Mouse (Mus musculus): ENCODE results near the gene Troap.

Gene Troap

GRCm38 (mm10) chr15:99074019-99074599, at the start of gene Troap:
Troap (plus strand) TSS chr15:99074575.
- in situ Hi-C loops (cut with MboI; ENCODE audit: unreplicated experiment in 2 of 2) = no loop called here

DNA sequence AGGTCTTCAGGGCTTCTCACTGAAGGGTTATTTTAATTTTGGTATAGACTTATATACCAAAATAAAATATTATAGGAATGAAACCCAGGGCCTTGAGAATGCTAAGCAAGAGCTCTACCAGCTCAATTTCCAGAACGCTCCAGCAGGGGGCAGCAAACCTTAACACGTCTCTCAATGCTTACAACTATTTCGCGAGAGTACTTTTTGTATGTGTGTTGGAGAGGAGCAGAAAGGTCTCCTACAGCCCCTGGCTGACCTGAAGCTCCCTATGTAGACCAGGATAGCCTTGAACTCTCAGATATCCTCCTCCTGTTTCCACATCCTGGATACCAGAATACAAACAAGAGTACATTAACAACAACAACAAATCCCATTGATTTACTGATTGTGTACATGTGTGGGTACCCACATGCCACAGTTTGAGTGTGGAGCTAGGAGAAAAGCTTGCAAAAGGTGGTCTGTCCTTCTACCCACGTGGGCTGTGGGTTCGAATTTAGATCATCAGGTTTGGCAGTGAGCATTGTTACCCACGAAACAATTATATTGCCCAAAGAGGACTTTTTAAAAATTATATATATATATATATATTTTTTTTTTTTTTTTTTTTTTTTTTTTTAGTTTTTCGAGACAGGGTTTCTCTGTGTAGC, 49.6 kb upstream of the Troap start:
- in situ Hi-C loops (cut with MboI; ENCODE audit: unreplicated experiment in 2 of 2) = no loop called here

GRCm38 (mm10) chr15:99025414-99025813, 49.0 kb upstream of the Troap start:
- in situ Hi-C loops (cut with MboI; ENCODE audit: unreplicated experiment in 2 of 2) = no loop called here

GRCm38 (mm10) chr15:99026259-99026658, 48.1 kb upstream of the Troap start:
- in situ Hi-C loops (cut with MboI; ENCODE audit: unreplicated experiment in 2 of 2) = no loop called here

- in situ Hi-C loops (cut with MboI; ENCODE audit: unreplicated experiment in 2 of 2) = no loop called here
Observed at GRCm38 (mm10) chr15:99027116-99027515, 47.3 kb upstream of the Troap start.

DNA sequence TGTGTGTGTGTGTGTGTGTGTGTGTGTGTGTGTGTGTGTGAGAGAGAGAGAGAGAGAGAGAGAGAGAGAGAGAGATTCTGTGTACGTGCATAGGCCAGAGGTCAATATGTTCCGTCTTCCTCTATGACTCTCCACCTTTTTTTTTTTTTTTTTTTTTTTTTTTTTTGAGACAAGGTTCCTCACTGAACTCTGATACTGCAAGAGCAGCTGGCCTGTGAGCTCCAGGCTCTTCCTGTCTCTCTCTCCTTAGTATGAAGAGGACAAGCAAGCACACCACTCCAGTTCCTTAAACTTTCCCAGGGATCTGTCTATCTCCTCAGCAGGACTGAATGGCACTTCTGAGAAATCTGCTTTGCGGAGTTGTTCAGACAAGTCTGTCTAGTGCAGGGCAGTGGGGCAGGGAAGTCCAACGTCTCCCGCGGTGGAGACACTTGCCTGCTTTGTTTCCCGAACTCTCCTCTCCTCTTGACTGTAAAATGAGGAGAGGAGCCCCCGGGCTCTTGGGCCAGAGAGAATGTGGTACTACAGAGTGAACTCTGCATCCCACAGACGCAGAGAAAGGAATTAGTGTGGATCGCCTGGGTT, 45.4 kb upstream of the Troap start:
- in situ Hi-C loops (cut with MboI; ENCODE audit: unreplicated experiment in 2 of 2) = no loop called here

DNA sequence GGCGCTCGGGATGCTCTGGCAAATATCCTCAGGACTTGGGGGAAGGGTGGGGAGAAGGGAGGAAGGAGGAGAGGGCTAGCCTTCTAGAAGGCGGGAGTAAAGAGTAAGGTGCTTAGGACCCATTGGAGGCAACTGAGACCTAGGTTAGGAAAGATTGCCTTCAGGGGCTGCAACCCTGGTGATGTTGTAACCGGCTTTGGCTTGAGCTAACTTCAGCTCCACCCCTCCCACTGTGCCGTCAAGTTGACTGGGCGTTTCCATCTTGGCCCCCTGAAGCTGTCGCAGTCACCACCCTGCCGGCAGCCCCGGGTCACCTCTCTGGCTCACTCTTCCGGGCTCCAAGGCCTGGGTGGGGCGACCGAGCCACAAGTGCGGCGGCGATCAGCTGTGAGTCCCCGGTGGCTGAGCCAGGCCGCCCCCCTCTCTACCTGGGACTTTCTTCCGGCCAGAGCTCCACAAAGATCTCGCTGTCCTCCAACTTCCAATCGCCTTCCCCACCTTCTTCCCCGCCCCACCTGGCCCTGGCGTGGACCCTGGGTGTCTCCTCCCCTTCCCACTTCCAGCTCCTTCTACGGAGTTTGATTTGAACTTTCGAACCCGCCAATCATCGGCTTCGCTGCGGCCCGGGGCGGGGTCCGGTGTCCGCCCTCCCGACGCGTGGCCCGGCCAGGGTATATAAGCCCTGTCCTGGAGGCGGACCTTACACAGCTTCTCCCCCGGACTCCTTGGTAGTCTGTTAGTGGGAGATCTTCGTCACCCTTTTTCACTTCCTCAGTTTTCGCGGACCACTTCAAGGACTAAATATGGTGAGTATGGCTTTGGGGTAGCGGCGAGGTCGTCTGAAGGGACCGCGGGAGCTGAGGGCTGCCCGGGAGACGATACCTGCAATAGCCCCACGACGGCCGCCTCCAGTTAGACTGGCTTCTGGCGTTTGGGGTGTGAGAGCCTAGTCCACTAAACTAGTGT, 44.5 kb upstream of the Troap start, which contains the start of gene Tuba1c:
Gene Tuba1c (plus strand): TSS at position 273 of the 966 bp plus-strand sequence.
- in situ Hi-C loops (cut with MboI; ENCODE audit: unreplicated experiment in 2 of 2) = loop anchor here in 1 of 2 experiments (10.0 kb wide), 1 partner anchor 365 kb away; the partner anchor contains the start of gene Tmbim6

GRCm38 (mm10) chr15:99030585-99031387, 43.6 kb upstream of the Troap start:
- in situ Hi-C loops (cut with MboI; ENCODE audit: unreplicated experiment in 2 of 2) = loop anchor here in 1 of 2 experiments (10.0 kb wide), 1 partner anchor 364 kb away; the partner anchor contains the start of gene Tmbim6

DNA sequence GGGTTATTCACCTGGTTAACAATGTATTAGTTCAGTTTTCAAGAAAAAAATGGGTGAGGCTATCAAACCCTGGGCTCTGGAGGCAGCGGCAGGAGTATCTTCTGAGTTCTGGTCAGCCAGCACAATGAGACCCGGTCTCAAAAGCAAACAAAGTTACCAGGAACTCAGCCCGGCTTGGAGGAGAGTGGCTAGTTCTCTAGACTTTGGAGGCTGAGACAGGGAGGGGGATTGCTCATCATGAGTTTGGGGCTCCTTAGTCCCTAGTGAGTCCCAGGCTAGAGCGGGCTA, 43.0 kb upstream of the Troap start:
- in situ Hi-C loops (cut with MboI; ENCODE audit: unreplicated experiment in 2 of 2) = loop anchor here in 1 of 2 experiments (10.0 kb wide), 1 partner anchor 363 kb away; the partner anchor contains the start of gene Tmbim6

- in situ Hi-C loops (cut with MboI; ENCODE audit: unreplicated experiment in 2 of 2) = loop anchor here in 1 of 2 experiments (10.0 kb wide), 1 partner anchor 363 kb away; the partner anchor contains the start of gene Tmbim6
Observed at GRCm38 (mm10) chr15:99032041-99032725, 42.2 kb upstream of the Troap start.

GRCm38 (mm10) chr15:99032726-99033250, 41.6 kb upstream of the Troap start:
- in situ Hi-C loops (cut with MboI; ENCODE audit: unreplicated experiment in 2 of 2) = loop anchor here in 1 of 2 experiments (10.0 kb wide), 1 partner anchor 362 kb away; the partner anchor contains the start of gene Tmbim6

DNA sequence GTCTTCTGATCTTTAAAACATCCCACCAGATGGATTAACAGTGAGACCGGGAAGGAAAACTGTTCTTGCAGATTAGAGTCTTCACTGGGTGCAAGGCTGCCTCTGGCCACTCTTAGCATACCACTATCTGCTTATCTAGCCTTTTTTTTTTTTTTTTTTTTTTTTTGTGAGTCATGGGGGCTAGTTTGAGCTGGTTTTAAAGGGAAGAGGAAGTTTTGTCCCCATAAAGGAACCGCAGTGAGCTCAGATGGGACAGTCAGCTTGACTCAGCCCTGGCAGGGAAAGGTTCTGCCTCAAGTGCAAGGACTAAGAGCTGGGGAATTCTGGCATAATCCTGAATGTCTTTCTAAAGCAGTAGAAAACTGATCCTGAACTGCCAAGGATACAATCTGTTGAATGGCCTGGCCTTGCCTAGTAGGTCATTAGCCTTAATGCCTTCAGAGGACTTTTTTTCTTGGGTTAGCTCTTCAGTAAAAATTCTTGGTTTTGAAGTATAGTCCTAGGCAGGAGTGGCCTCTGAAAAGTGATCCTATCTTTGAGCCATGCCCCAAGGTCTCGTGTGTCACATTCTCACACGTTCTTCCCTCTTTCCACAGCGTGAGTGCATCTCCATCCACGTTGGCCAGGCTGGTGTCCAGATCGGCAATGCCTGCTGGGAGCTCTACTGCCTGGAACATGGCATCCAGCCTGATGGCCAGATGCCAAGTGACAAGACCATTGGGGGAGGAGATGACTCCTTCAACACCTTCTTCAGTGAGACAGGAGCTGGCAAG, 40.7 kb upstream of the Troap start:
- in situ Hi-C loops (cut with MboI; ENCODE audit: unreplicated experiment in 2 of 2) = loop anchor here in 1 of 2 experiments (10.0 kb wide), 1 partner anchor 361 kb away; the partner anchor contains the start of gene Tmbim6

DNA sequence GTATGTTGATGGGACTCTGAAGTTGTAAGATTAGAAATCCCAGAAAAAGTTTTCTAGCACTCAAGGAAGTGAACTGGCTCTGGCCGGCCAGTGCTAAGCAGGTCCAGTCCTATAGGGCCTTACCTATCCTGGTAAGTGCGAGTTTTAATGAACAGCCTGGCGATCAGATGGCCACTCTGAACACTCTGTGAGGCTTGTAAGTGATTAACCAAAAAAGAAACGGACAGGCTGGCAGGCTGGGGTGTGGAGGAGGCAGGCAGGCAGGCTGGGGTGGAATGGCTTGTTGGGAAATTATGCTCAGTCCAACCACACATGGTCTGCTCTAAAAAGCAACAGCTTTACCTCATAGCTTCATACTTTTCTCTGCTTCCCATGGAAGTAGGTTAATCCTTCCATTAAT, 38.9 kb upstream of the Troap start:
- in situ Hi-C loops (cut with MboI; ENCODE audit: unreplicated experiment in 2 of 2) = loop anchor here in 1 of 2 experiments (10.0 kb wide), 1 partner anchor 359 kb away; the partner anchor contains the start of gene Tmbim6

DNA sequence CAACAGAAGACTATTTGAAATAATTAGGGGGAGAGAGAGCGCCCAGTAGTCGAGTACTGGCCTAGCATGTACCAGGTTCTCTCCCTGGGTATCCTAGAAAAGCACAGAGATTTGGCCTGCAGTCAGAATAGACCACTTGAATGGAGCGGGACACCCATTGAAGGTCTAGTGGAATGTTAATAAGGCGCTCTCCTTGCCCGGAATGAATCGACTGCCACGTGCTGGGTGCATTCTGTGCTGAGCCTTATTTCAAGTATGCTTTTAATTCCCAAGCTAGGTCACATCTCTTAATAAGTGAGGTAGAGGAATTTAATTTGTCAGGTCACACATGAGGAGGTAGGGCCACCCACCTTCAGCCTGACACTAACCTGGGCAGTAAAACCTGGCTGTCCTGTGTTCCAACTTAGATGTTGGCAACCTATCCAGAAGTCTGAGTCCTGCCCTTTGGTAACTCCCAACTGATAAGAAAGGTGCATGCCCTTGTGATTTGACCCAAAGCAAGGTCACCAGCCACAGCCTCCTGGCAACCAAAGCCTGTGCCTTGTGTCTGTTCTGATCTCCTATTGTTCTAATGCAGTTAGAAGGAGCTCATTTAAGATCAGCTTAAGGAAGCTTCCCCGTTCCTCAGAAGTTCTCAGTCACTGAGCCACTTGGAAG, 38.0 kb upstream of the Troap start:
- in situ Hi-C loops (cut with MboI; ENCODE audit: unreplicated experiment in 2 of 2) = loop anchor here in 1 of 2 experiments (10.0 kb wide), 1 partner anchor 358 kb away; the partner anchor contains the start of gene Tmbim6

DNA sequence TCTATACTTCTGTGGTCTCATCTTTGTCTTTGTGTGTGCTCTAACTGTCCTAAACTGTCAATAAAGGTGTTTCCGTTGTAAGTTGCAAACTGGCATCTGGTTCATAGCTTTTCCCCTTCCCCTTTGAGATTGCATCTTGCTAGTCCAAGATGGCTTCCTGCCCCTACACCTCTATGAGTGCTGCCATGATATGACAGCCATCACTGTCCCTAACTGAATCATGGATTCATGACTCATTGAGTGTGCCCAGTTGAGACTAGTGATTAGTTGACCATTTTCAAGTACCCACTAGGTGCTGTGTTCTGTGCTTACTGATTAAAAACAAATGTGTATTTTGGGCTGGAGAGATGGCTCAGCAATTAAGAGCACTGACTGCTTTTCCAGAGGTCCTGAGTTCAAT, 36.4 kb upstream of the Troap start:
- in situ Hi-C loops (cut with MboI; ENCODE audit: unreplicated experiment in 2 of 2) = loop anchor here in 1 of 2 experiments (10.0 kb wide), 1 partner anchor 357 kb away; the partner anchor contains the start of gene Tmbim6

GRCm38 (mm10) chr15:99038797-99039196, 35.6 kb upstream of the Troap start:
- in situ Hi-C loops (cut with MboI; ENCODE audit: unreplicated experiment in 2 of 2) = loop anchor here in 1 of 2 experiments (10.0 kb wide), 1 partner anchor 356 kb away; the partner anchor contains the start of gene Tmbim6

DNA sequence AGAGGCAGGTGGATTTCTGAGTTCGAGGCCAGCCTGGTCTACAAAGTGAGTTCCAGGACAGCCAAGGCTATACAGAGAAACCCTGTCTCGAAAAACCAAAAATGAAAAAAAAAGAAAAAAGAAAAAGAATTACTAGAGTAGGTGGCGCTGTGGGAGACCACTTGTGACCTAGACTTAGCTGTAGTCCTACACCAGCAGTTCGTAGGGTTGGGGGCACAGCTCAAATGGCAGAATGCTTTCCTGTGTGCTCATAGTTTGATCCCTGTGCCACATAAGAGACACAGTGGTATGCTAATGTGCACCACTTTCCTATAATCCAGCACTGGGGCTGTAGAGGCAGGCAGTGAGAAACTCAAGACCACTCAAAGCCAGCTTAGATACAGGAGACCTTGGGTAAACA, 35.1 kb upstream of the Troap start:
- in situ Hi-C loops (cut with MboI; ENCODE audit: unreplicated experiment in 2 of 2) = loop anchor here in 1 of 2 experiments (10.0 kb wide), 1 partner anchor 355 kb away; the partner anchor contains the start of gene Tmbim6
